Mouse (Mus musculus): ENCODE measurements at regions not wholly inside any gene's neighbourhood (a gene's known extent, or its start where the extent isn't known, plus 50 kb on each side); places are given as distances from the start of the nearest gene placed in this dataset.

GRCm38 (mm10) chr14:15698607-15699006 lies 259.8 kb upstream of the Lrrc3b start:
- Histone ChIP-seq H3K9ac (no peak overlapping the region), H3K9me3 (ENCODE audit: control insufficient read depth, low read length) (no peaks in the 10 kb centered on the region), H3K4me2 (replicated peaks) (no peak overlapping the region), H3K27me3 (ENCODE audit: control insufficient read depth, insufficient read depth, low read length) (no peaks in the 10 kb centered on the region), H3K36me3 (replicated peaks; ENCODE audit: control insufficient read depth, insufficient read depth) (no peaks in the 10 kb centered on the region), H3K27ac (no peak overlapping the region), H3K4me1 (replicated peaks; ENCODE audit: control insufficient read depth, insufficient read depth, low read length) (no peaks in the 10 kb centered on the region), H3K4me3 (replicated peaks; ENCODE audit: low read length) (no peak overlapping the region)
- ATAC-seq (ENCODE audit: low FRiP score) (no peak), DNase-seq (ENCODE audit: low spot score) (no peak)
- WGBS, result 83% methylated on average over 2 of the region's 2 CpGs

- Histone ChIP-seq H3K9me3 (ENCODE audit: control insufficient read depth, low read length) (no peaks in the 10 kb centered on the region), H3K36me3 (replicated peaks; ENCODE audit: control insufficient read depth, insufficient read depth) (no peaks in the 10 kb centered on the region), H3K4me3 (replicated peaks; ENCODE audit: low read length) (no peak overlapping the region), H3K4me1 (replicated peaks; ENCODE audit: control insufficient read depth, insufficient read depth, low read length) (no peaks in the 10 kb centered on the region), H3K27ac (no peak overlapping the region), H3K27me3 (ENCODE audit: control insufficient read depth, insufficient read depth, low read length) (no peaks in the 10 kb centered on the region), H3K4me2 (replicated peaks) (no peak overlapping the region), H3K9ac (no peak overlapping the region)
- no peak for ATAC-seq (ENCODE audit: low FRiP score)
- 76% methylated on average over 1 of the region's 1 CpGs for WGBS
- DNase-seq (ENCODE audit: low spot score), result no peak
Measured at GRCm38 (mm10) chr14:15722135-15722534, 283.3 kb upstream of the Lrrc3b start.

GRCm38 (mm10) chr14:15746629-15747238 lies 307.9 kb upstream of the Lrrc3b start:
- Histone ChIP-seq H3K4me3 (replicated peaks; ENCODE audit: low read length) (no peak overlapping the region), H3K9me3 (ENCODE audit: control insufficient read depth, low read length) (no peaks in the 10 kb centered on the region), H3K4me1 (replicated peaks; ENCODE audit: control insufficient read depth, insufficient read depth, low read length) (no peaks in the 10 kb centered on the region), H3K9ac (no peak overlapping the region), H3K4me2 (replicated peaks) (no peak overlapping the region), H3K36me3 (replicated peaks; ENCODE audit: control insufficient read depth, insufficient read depth) (no peaks in the 10 kb centered on the region), H3K27ac (no peak overlapping the region), H3K27me3 (ENCODE audit: control insufficient read depth, insufficient read depth, low read length) (no peaks in the 10 kb centered on the region)
- no peak for ATAC-seq (ENCODE audit: low FRiP score)
- no peak for DNase-seq (ENCODE audit: low spot score)
- WGBS, result 88% methylated on average over 5 of the region's 5 CpGs

DNA sequence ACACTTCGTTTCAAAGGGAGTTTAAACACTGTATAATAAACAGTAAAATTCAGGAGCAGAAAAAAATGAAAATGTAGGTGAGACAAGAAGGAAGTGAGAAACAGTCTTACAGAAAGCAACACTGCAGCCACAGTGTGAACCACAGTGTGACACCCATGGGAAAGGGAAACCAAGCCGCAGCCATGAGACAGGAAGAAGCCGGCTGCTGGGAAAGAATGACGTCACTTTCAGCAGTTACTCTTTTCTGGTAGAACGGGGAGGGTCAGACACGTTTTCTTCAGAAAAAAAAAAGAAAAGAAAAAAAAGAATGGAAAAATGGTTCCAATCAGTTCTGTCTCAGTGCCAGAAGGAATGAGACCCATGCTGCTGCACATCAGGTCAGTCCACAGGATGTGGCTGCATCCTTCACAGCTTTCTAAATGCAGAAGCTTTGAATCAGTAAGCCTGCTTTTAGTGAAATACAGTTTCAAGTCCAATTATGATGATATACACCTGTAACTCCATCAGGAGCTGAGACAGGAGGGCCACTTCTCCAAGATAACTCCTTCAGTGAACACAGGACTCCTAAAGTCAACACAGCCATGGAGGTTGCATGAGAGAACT lies 331.2 kb upstream of the Lrrc3b start:
- H3K27me3 ChIP-seq (ENCODE audit: control insufficient read depth, insufficient read depth, low read length), result no peaks in the 10 kb centered on the region
- H3K4me2 ChIP-seq (replicated peaks), result no peak overlapping the region
- DNase-seq (ENCODE audit: low spot score) (no peak), ATAC-seq (ENCODE audit: low FRiP score) (no peak)
- H3K27ac ChIP-seq, result no peak overlapping the region
- no peaks in the 10 kb centered on the region for H3K9me3 ChIP-seq (ENCODE audit: control insufficient read depth, low read length)
- WGBS, result 78% methylated on average over 6 of the region's 6 CpGs
- H3K4me3 ChIP-seq (replicated peaks; ENCODE audit: low read length), result no peak overlapping the region
- H3K36me3 ChIP-seq (replicated peaks; ENCODE audit: control insufficient read depth, insufficient read depth), result no peaks in the 10 kb centered on the region
- H3K9ac ChIP-seq, result no peak overlapping the region
- no peaks in the 10 kb centered on the region for H3K4me1 ChIP-seq (replicated peaks; ENCODE audit: control insufficient read depth, insufficient read depth, low read length)

DNA sequence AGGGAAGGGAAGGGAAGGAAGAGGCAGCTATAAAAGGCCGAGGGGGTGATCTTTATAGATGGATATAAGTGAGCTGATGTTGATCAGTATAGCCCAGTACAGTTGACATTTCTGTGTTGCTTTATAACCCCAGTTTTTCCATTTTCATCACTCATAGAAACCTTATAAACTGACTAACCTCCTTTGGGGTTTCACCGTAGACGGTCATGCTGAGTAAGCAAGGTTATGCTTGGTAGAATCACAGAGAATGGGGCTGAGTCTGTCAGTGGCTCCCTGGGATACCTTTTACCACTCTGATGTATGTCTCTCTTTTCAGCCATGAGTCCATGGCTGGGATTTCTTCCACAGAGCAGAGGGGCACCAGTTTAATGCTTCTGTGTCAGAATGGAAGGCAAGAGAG lies 345.9 kb upstream of the Lrrc3b start:
- ATAC-seq (ENCODE audit: low FRiP score) (peak; percentile 70; the same call in 1 of the 2 replicates), DNase-seq (ENCODE audit: low spot score) (no peak)
- H3K9ac ChIP-seq, result no peak overlapping the region
- H3K4me2 ChIP-seq (replicated peaks), result no peak overlapping the region
- H3K27me3 ChIP-seq (ENCODE audit: control insufficient read depth, insufficient read depth, low read length), result no peaks in the 10 kb centered on the region
- no peak overlapping the region for H3K4me3 ChIP-seq (replicated peaks; ENCODE audit: low read length)
- H3K36me3 ChIP-seq (replicated peaks; ENCODE audit: control insufficient read depth, insufficient read depth), result no peaks in the 10 kb centered on the region
- no peaks in the 10 kb centered on the region for H3K9me3 ChIP-seq (ENCODE audit: control insufficient read depth, low read length)
- peak overlapping the region; percentile 71 for H3K27ac ChIP-seq
- H3K4me1 ChIP-seq (replicated peaks; ENCODE audit: control insufficient read depth, insufficient read depth, low read length), result peaks cover 7% of the 10 kb centered on the region; the same call in 1 of the 2 replicates
- WGBS, result 41% methylated on average over 3 of the region's 3 CpGs

GRCm38 (mm10) chr14:15785230-15785629 lies 346.4 kb upstream of the Lrrc3b start:
- ATAC-seq (ENCODE audit: low FRiP score), result peak; percentile 73
- Histone ChIP-seq H3K27me3 (ENCODE audit: control insufficient read depth, insufficient read depth, low read length) (no peaks in the 10 kb centered on the region), H3K4me1 (replicated peaks; ENCODE audit: control insufficient read depth, insufficient read depth, low read length) (peaks cover 7% of the 10 kb centered on the region; the same call in 1 of the 2 replicates), H3K4me2 (replicated peaks) (no peak overlapping the region), H3K36me3 (replicated peaks; ENCODE audit: control insufficient read depth, insufficient read depth) (no peaks in the 10 kb centered on the region), H3K9ac (no peak overlapping the region), H3K27ac (peak overlapping the region; percentile 71), H3K9me3 (ENCODE audit: control insufficient read depth, low read length) (no peaks in the 10 kb centered on the region), H3K4me3 (replicated peaks; ENCODE audit: low read length) (no peak overlapping the region)
- DNase-seq (ENCODE audit: low spot score), result peak; percentile 38
- WGBS, result 64% methylated on average over 1 of the region's 1 CpGs

DNA sequence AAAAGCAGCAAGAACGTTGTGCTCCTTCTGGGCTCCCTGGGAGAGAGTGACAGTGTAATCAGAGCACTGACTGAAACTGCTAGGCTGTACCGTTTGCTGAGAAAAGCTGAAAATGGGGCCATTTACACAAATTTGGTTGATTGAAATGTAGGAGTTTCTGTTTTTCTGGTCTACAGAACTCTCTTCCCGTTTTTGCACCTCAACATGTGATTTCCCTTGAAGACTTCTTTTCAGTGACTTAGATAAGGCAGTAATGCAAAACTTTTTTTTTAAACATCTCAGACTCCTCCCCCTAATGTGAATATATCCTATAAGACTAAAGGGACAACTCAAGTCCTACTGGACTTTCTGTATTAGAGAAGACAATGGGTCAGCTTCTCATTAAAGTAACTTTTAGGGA lies 356.9 kb upstream of the Lrrc3b start:
- Histone ChIP-seq H3K27me3 (ENCODE audit: control insufficient read depth, insufficient read depth, low read length) (no peaks in the 10 kb centered on the region), H3K9ac (no peak overlapping the region), H3K27ac (no peak overlapping the region), H3K36me3 (replicated peaks; ENCODE audit: control insufficient read depth, insufficient read depth) (no peaks in the 10 kb centered on the region), H3K4me1 (replicated peaks; ENCODE audit: control insufficient read depth, insufficient read depth, low read length) (no peaks in the 10 kb centered on the region), H3K4me3 (replicated peaks; ENCODE audit: low read length) (no peak overlapping the region), H3K9me3 (ENCODE audit: control insufficient read depth, low read length) (no peaks in the 10 kb centered on the region), H3K4me2 (replicated peaks) (no peak overlapping the region)
- ATAC-seq (ENCODE audit: low FRiP score) (no peak), DNase-seq (ENCODE audit: low spot score) (no peak)
- 81% methylated on average over 3 of the region's 3 CpGs for WGBS

DNA sequence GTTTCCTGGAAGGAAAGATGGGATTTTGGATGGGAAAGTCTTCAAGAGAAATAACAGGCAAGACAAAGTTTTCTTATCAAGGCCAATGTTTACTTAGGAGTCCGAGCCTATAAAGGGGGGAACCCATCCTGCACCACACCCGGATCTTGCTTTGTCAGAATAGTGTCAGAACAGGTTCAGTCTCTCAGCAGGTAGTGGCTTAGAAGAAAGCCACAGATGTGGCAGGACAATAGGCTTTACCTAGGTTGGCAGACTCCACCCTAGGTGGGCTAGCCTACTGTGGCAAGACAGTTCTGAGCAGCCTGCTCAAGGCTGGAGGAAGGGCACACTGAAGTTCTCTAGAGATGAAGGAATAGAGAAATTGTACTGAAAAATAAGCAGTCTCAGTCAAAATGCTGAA lies 358.2 kb upstream of the Lrrc3b start:
- no peaks in the 10 kb centered on the region for H3K36me3 ChIP-seq (replicated peaks; ENCODE audit: control insufficient read depth, insufficient read depth)
- 55% methylated on average over 2 of the region's 2 CpGs for WGBS
- no peak for DNase-seq (ENCODE audit: low spot score)
- no peak overlapping the region for H3K4me2 ChIP-seq (replicated peaks)
- no peaks in the 10 kb centered on the region for H3K4me1 ChIP-seq (replicated peaks; ENCODE audit: control insufficient read depth, insufficient read depth, low read length)
- no peaks in the 10 kb centered on the region for H3K27me3 ChIP-seq (ENCODE audit: control insufficient read depth, insufficient read depth, low read length)
- no peaks in the 10 kb centered on the region for H3K9me3 ChIP-seq (ENCODE audit: control insufficient read depth, low read length)
- no peak overlapping the region for H3K9ac ChIP-seq
- no peak for ATAC-seq (ENCODE audit: low FRiP score)
- no peak overlapping the region for H3K27ac ChIP-seq
- H3K4me3 ChIP-seq (replicated peaks; ENCODE audit: low read length), result no peak overlapping the region

- no peak for DNase-seq (ENCODE audit: low spot score)
Measured at GRCm38 (mm10) chr14:15801477-15802099, 362.8 kb upstream of the Lrrc3b start.

More at GRCm38 (mm10) chr14:15801477-15802099, 362.8 kb upstream of the Lrrc3b start:
- WGBS, result 81% methylated on average over 5 of the region's 5 CpGs
- no peak overlapping the region for H3K4me3 ChIP-seq (replicated peaks; ENCODE audit: low read length)
- no peak for ATAC-seq (ENCODE audit: low FRiP score)
- H3K9ac ChIP-seq, result no peak overlapping the region
- H3K27me3 ChIP-seq (ENCODE audit: control insufficient read depth, insufficient read depth, low read length), result no peaks in the 10 kb centered on the region
- no peak overlapping the region for H3K4me2 ChIP-seq (replicated peaks)
- no peaks in the 10 kb centered on the region for H3K36me3 ChIP-seq (replicated peaks; ENCODE audit: control insufficient read depth, insufficient read depth)
- H3K27ac ChIP-seq, result no peak overlapping the region
- no peaks in the 10 kb centered on the region for H3K9me3 ChIP-seq (ENCODE audit: control insufficient read depth, low read length)
- H3K4me1 ChIP-seq (replicated peaks; ENCODE audit: control insufficient read depth, insufficient read depth, low read length), result no peaks in the 10 kb centered on the region
